Mouse (Mus musculus) small intestine, adult 2 months (tissue): ENCODE measurements around the gene Mecom.

Source experiments
- CTCF ChIP-seq: fragments of 200-500 bp; IDR thresholded peaks from 2 replicates; pipeline ENCODE4 v1.5.1; 2012; ENCODE audit warnings: low read depth, mild to moderate bottlenecking, control low read depth, inconsistent platforms, low read length, moderate library complexity, mixed read lengths; ENCODE audit not compliant: insufficient replicate concordance, insufficient read length; ENCODE audit errors: extremely low read depth
- POLR2A ChIP-seq: fragments of 200-500 bp; IDR thresholded peaks from 2 replicates; pipeline ENCODE4 v1.6.1; 2012; ENCODE audit warnings: low read depth, mild to moderate bottlenecking, control low read depth, inconsistent platforms, low read length, moderate library complexity

GRCm38 (mm10) chr3:30181807-30182481 is 365.9 kb downstream of the Mecom start:
- TF ChIP-seq POLR2A: no peak
- no peak for TF ChIP-seq CTCF
